ENCODE assay signal across 11 mouse cellular contexts in genomic region chr5:148624649-148625405, GRCm38 (mm10).
DNase-seq lines count a peak whose midpoint lies in the region; ATAC-seq lines count a peak whose summit lies in the region.
"Had no signal": no experiment of that assay in that cellular context is flagged by ENCODE, and none has a peak within 500 bp of the region (broad histone marks: within the 10 kb centered on the region; RNA-seq: fewer than 3 reads in every experiment).

No protein-coding gene starts in this region.

- H3K27me3 ChIP-seq in neural tube, embryonic 12.5 days (replicated peaks): no peaks in the 10 kb centered on the region
- H3K27me3 ChIP-seq in neural tube, embryonic 15.5 days (replicated peaks): no peaks in the 10 kb centered on the region
- H3K27me3 ChIP-seq in forebrain, embryonic 12.5 days: no peaks in the 10 kb centered on the region
- H3K27me3 ChIP-seq: liver, embryonic 15.5 days had no signal

- H3K36me3 ChIP-seq in neural tube, embryonic 12.5 days: no peaks in the 10 kb centered on the region
- no peaks in the 10 kb centered on the region for H3K36me3 ChIP-seq in neural tube, embryonic 15.5 days
- no peaks in the 10 kb centered on the region for H3K36me3 ChIP-seq in forebrain, embryonic 12.5 days (replicated peaks)
- H3K36me3 ChIP-seq: liver, embryonic 15.5 days had no signal

- WGBS in neural tube, embryonic 12.5 days: 52% methylated on average over 21 of the region's 21 CpGs
- 43% methylated on average over 21 of the region's 21 CpGs for WGBS in neural tube, embryonic 15.5 days
- 39% methylated on average over 21 of the region's 21 CpGs for WGBS in forebrain, embryonic 12.5 days

- H3K9ac ChIP-seq in neural tube, embryonic 12.5 days: no peak overlapping the region
- no peak overlapping the region for H3K9ac ChIP-seq in neural tube, embryonic 15.5 days (replicated peaks)
- H3K9ac ChIP-seq in forebrain, embryonic 12.5 days: no peak overlapping the region
- H3K9ac ChIP-seq: liver, embryonic 15.5 days had no signal

- H3K4me2 ChIP-seq in neural tube, embryonic 12.5 days (replicated peaks): no peak overlapping the region
- no peak overlapping the region for H3K4me2 ChIP-seq in neural tube, embryonic 15.5 days
- no peak overlapping the region for H3K4me2 ChIP-seq in forebrain, embryonic 12.5 days
- H3K4me2 ChIP-seq: liver, embryonic 15.5 days had no signal

- peak; percentile 65 for ATAC-seq in neural tube, embryonic 12.5 days (ENCODE audit: low FRiP score, low read depth)
- ATAC-seq in neural tube, embryonic 15.5 days (ENCODE audit: low FRiP score): no peak
- peak; percentile 67 for ATAC-seq in forebrain, embryonic 12.5 days (ENCODE audit: low FRiP score)

- 0 out of 2 replicates have a peak overlapping the region, but pooled peaks have one; percentile 27 for H3K27ac ChIP-seq in neural tube, embryonic 12.5 days
- H3K27ac ChIP-seq in neural tube, embryonic 15.5 days (replicated peaks): no peak overlapping the region
- peak overlapping the region; percentile 75 for H3K27ac ChIP-seq in forebrain, embryonic 12.5 days
- H3K27ac ChIP-seq: liver, embryonic 15.5 days had no signal

- no peaks in the 10 kb centered on the region for H3K9me3 ChIP-seq in neural tube, embryonic 12.5 days
- no peaks in the 10 kb centered on the region for H3K9me3 ChIP-seq in neural tube, embryonic 15.5 days (replicated peaks)
- H3K9me3 ChIP-seq in forebrain, embryonic 12.5 days: no peaks in the 10 kb centered on the region
- H3K9me3 ChIP-seq: liver, embryonic 15.5 days had no signal

- no peak overlapping the region for H3K4me3 ChIP-seq in neural tube, embryonic 12.5 days
- H3K4me3 ChIP-seq in neural tube, embryonic 15.5 days (replicated peaks): no peak overlapping the region
- no peak overlapping the region for H3K4me3 ChIP-seq in forebrain, embryonic 12.5 days (replicated peaks)
- H3K4me3 ChIP-seq: liver, embryonic 15.5 days had no signal

- peak; percentile 84 for DNase-seq in induced T-regulatory cell, adult 2 months (ENCODE audit: low read depth)
- peak; percentile 56 for DNase-seq in retina, embryonic 14.5 days (ENCODE audit: low spot score)
- DNase-seq in right cerebral cortex, postnatal 10 days (ENCODE audit: low spot score in 2 of 2): no peak
- no peak for DNase-seq in heart, adult 8-10 months (ENCODE audit: low spot score)
- DNase-seq in cerebellum, postnatal 36 days: no peak
- DNase-seq: cerebellum, adult 11 months; thymus, adult 18-20 months had no signal

- peaks cover 7% of the 10 kb centered on the region; the same call in 1 of the 2 replicates for H3K4me1 ChIP-seq in neural tube, embryonic 12.5 days
- peaks cover 4% of the 10 kb centered on the region; the same call in 1 of the 2 replicates for H3K4me1 ChIP-seq in neural tube, embryonic 15.5 days
- peaks cover 35% of the 10 kb centered on the region for H3K4me1 ChIP-seq in forebrain, embryonic 12.5 days
- H3K4me1 ChIP-seq: liver, embryonic 15.5 days had no signal

Comparison
In these comparisons a context has a peak if more than half of its experiments do, and no peak if none do; other contexts are left out.
1. DNase-seq: peak in induced T-regulatory cell, adult 2 months (single experiment) and retina, embryonic 14.5 days (single experiment); none in right cerebral cortex, postnatal 10 days (0 of 2), heart, adult 8-10 months (single experiment) and cerebellum, postnatal 36 days (0 of 2).